Mouse (Mus musculus) limb, embryonic 15.5 days (tissue): ENCODE results near the gene Gm973. TPM values are rescaled to one million over a fixed set of nuclear protein-coding genes. Genes with fewer than 3 reads are reported as not detected.

Experiments used
- ATAC-seq: fragments of 200-750 bp; cut with Nextera tagmentation; 2 replicates; pipeline ENCODE4 v1.8.0; 2017; ENCODE audit warnings: low read depth, moderate TSS enrichment; ENCODE audit not compliant: insufficient number of reproducible peaks, low FRiP score, low TSS enrichment
- H3K27ac ChIP-seq: fragments of 300-500 bp; sonication (generic); 2 replicates; pipeline ENCODE4 v1.5.1; 2015; ENCODE audit warnings: moderate library complexity, mild to moderate bottlenecking, inconsistent platforms
- H3K27me3 ChIP-seq: fragments of 300-500 bp; sonication (generic); 2 replicates; pipeline ENCODE4 v1.6.1; 2015; ENCODE audit warnings: inconsistent platforms
- H3K36me3 ChIP-seq: fragments of 300-500 bp; sonication (generic); 2 replicates; pipeline ENCODE4 v1.6.1; 2015; ENCODE audit warnings: inconsistent platforms
- H3K4me1 ChIP-seq: fragments of 300-500 bp; sonication (generic); 2 replicates; pipeline ENCODE4 v1.6.1; 2015; ENCODE audit warnings: inconsistent platforms
- H3K4me2 ChIP-seq: fragments of 300-500 bp; sonication (generic); 2 replicates; pipeline ENCODE4 v1.6.1; 2015; ENCODE audit warnings: mild to moderate bottlenecking, inconsistent platforms
- H3K4me3 ChIP-seq: fragments of 300-500 bp; sonication (generic); 2 replicates; pipeline ENCODE4 v1.5.1; 2015; ENCODE audit warnings: mild to moderate bottlenecking, inconsistent platforms
- H3K9ac ChIP-seq: fragments of 300-500 bp; sonication (generic); 2 replicates; pipeline ENCODE4 v1.6.1; 2015; ENCODE audit warnings: inconsistent platforms
- H3K9me3 ChIP-seq: fragments of 300-500 bp; sonication (generic); 2 replicates; pipeline ENCODE4 v1.6.1; 2016; ENCODE audit warnings: inconsistent platforms
- WGBS: fragments of 180-500 bp; shearing (Covaris S2); methylation state at CpG from one replicate; pipeline ENCODE4 v1.1.7; 2015; 5-methylcytosine and 5-hydroxymethylcytosine counted together
- polyA plus RNA-seq: library from polyadenylated mRNA; unstranded; fragments of >200 nt; fragmentation: Nextera tagmentation; extraction: Ambion mirVana; gene quantifications from 2 replicates; pipeline ENCODE4 v1.2.1, GENCODE M21; 2015

Gm973 gene
- polyA plus RNA-seq, 1 experiment from 2014 or later = 2.4 TPM

- H3K27ac ChIP-seq = no peak overlapping the region
- H3K36me3 ChIP-seq = no peaks in the 10 kb centered on the region
- no peak for ATAC-seq
- H3K27me3 ChIP-seq = no peaks in the 10 kb centered on the region
- WGBS = 37% methylated on average over 21 of the region's 21 CpGs
- H3K4me2 ChIP-seq = peak overlapping the region; percentile 22; the same call in 1 of the 2 replicates
- H3K4me1 ChIP-seq = no peaks in the 10 kb centered on the region
- no peak overlapping the region for H3K9ac ChIP-seq
- H3K9me3 ChIP-seq = no peaks in the 10 kb centered on the region
- H3K4me3 ChIP-seq = no peak overlapping the region
These were observed 58.5 kb downstream of the Gm973 start for GRCm38 (mm10) chr1:59574262-59575187.

GRCm38 (mm10) chr1:59578770-59579169 lies 62.7 kb downstream of the Gm973 start:
- no peaks in the 10 kb centered on the region for H3K36me3 ChIP-seq
- H3K4me1 ChIP-seq = 0 out of 2 replicates have a peak, but pooled peaks cover 3% of the 10 kb centered on the region
- ATAC-seq = no peak
- H3K27me3 ChIP-seq = no peaks in the 10 kb centered on the region
- H3K9ac ChIP-seq = no peak overlapping the region
- 33% methylated on average over 4 of the region's 4 CpGs for WGBS
- H3K4me3 ChIP-seq = no peak overlapping the region
- H3K27ac ChIP-seq = no peak overlapping the region
- H3K9me3 ChIP-seq = no peaks in the 10 kb centered on the region
- no peak overlapping the region for H3K4me2 ChIP-seq

- Histone ChIP-seq H3K9ac (no peak overlapping the region), H3K4me1 (0 out of 2 replicates have a peak, but pooled peaks cover 5% of the 10 kb centered on the region), H3K27me3 (no peaks in the 10 kb centered on the region), H3K4me2 (no peak overlapping the region), H3K9me3 (no peaks in the 10 kb centered on the region), H3K27ac (no peak overlapping the region), H3K4me3 (no peak overlapping the region), H3K36me3 (no peaks in the 10 kb centered on the region)
- 51% methylated on average over 5 of the region's 5 CpGs for WGBS
- ATAC-seq = no peak
These were observed 63.3 kb downstream of the Gm973 start for GRCm38 (mm10) chr1:59579327-59579726.

DNA sequence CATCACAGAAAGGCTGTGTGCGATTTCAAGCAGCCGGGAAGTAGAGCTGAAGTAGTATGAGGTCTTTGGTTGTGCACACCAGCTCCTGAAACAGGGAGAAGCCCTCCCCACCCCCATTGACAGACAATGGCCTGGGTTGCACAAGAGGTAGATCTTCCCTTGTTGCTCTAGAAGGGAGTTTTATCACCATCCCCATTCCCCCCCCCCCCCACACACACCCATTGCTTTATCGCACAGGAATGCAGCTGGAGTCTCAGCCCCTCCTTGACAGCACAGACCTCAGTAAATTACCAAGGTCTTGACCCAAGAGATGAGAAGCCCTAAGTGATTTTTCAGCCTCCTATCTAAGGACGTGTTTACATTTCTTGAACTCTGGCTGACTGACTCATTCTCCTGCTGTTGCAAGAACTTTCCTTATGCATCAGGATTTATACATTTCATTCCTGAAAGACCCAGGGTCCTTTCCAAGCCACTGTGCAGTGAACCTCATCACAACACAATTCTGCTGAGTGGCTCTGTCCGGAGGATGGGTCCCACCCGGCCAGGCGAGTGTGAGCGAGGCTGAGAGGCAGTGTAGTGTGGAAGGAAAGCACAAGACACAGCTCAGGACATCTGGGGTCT lies 64.2 kb downstream of the Gm973 start:
- ATAC-seq = no peak
- 52% methylated on average over 8 of the region's 8 CpGs for WGBS
- Histone ChIP-seq H3K4me2 (no peak overlapping the region), H3K36me3 (no peaks in the 10 kb centered on the region), H3K9ac (no peak overlapping the region), H3K4me1 (peaks cover 13% of the 10 kb centered on the region; the same call in 1 of the 2 replicates), H3K27me3 (no peaks in the 10 kb centered on the region), H3K9me3 (no peaks in the 10 kb centered on the region), H3K27ac (no peak overlapping the region), H3K4me3 (no peak overlapping the region)

GRCm38 (mm10) chr1:59580880-59581279 lies 64.8 kb downstream of the Gm973 start:
- H3K9ac ChIP-seq = no peak overlapping the region
- H3K27me3 ChIP-seq = no peaks in the 10 kb centered on the region
- H3K9me3 ChIP-seq = no peaks in the 10 kb centered on the region
- ATAC-seq = no peak
- H3K27ac ChIP-seq = no peak overlapping the region
- no peaks in the 10 kb centered on the region for H3K36me3 ChIP-seq
- H3K4me2 ChIP-seq = no peak overlapping the region
- H3K4me3 ChIP-seq = no peak overlapping the region
- H3K4me1 ChIP-seq = peaks cover 14% of the 10 kb centered on the region; the same call in 1 of the 2 replicates
- 81% methylated on average over 3 of the region's 3 CpGs for WGBS

- Histone ChIP-seq H3K4me2 (peak overlapping the region; percentile 44), H3K9me3 (no peaks in the 10 kb centered on the region), H3K27ac (no peak overlapping the region), H3K4me1 (peaks cover 14% of the 10 kb centered on the region; the same call in 1 of the 2 replicates), H3K36me3 (no peaks in the 10 kb centered on the region), H3K9ac (no peak overlapping the region), H3K4me3 (peak overlapping the region; percentile 26), H3K27me3 (no peaks in the 10 kb centered on the region)
- no peak for ATAC-seq
- WGBS = 10% methylated on average over 18 of the region's 18 CpGs
These were observed 68.8 kb downstream of the Gm973 start for GRCm38 (mm10) chr1:59584656-59585410.

GRCm38 (mm10) chr1:59589271-59589670 lies 73.2 kb downstream of the Gm973 start:
- Histone ChIP-seq H3K27ac (no peak overlapping the region), H3K9me3 (no peaks in the 10 kb centered on the region), H3K4me3 (no peak overlapping the region), H3K9ac (no peak overlapping the region), H3K4me2 (no peak overlapping the region), H3K36me3 (no peaks in the 10 kb centered on the region), H3K4me1 (peaks cover 26% of the 10 kb centered on the region), H3K27me3 (peaks cover 20% of the 10 kb centered on the region)
- WGBS = 42% methylated on average over 1 of the region's 1 CpGs
- ATAC-seq = no peak

- Histone ChIP-seq H3K27me3 (peaks cover 20% of the 10 kb centered on the region), H3K9ac (no peak overlapping the region), H3K36me3 (no peaks in the 10 kb centered on the region), H3K4me1 (peaks cover 20% of the 10 kb centered on the region), H3K4me3 (no peak overlapping the region), H3K27ac (no peak overlapping the region), H3K4me2 (peak overlapping the region; percentile 31; the same call in 1 of the 2 replicates), H3K9me3 (no peaks in the 10 kb centered on the region)
- ATAC-seq = no peak
- 11% methylated on average over 10 of the region's 10 CpGs for WGBS
These were observed 76.3 kb downstream of the Gm973 start for GRCm38 (mm10) chr1:59592359-59592758.

- Histone ChIP-seq H3K27me3 (peaks cover 20% of the 10 kb centered on the region), H3K4me2 (peak overlapping the region; percentile 31; the same call in 1 of the 2 replicates), H3K9me3 (no peaks in the 10 kb centered on the region), H3K4me1 (peaks cover 20% of the 10 kb centered on the region), H3K27ac (no peak overlapping the region), H3K9ac (no peak overlapping the region), H3K36me3 (no peaks in the 10 kb centered on the region), H3K4me3 (no peak overlapping the region)
- WGBS = 28% methylated on average over 12 of the region's 12 CpGs
- ATAC-seq = no peak
These were observed 76.8 kb downstream of the Gm973 start for GRCm38 (mm10) chr1:59592876-59593275.

DNA sequence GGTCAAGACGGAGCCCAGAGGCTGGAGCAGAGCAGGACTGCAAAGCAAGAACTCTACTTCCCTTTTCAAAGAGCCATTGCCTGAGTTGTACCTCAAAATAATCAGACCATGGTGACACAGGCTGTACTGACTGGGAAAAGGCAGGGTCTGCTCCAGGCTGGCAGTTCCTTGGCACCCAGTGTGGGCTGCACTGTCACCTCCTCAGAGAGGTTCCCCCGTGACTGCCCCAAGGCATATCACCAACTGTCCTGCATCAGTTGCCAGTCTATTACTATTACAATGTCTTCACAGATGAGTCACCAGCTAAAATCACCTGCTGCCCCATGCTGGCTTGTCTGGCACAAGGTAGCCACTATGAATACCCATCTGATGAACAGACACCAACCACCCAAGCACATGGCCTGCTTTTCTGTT lies 77.6 kb downstream of the Gm973 start:
- WGBS = 64% methylated on average over 2 of the region's 2 CpGs
- no peak for ATAC-seq
- Histone ChIP-seq H3K27me3 (peaks cover 20% of the 10 kb centered on the region), H3K4me2 (no peak overlapping the region), H3K27ac (no peak overlapping the region), H3K9me3 (no peaks in the 10 kb centered on the region), H3K36me3 (no peaks in the 10 kb centered on the region), H3K4me3 (no peak overlapping the region), H3K9ac (no peak overlapping the region), H3K4me1 (peaks cover 20% of the 10 kb centered on the region)

DNA sequence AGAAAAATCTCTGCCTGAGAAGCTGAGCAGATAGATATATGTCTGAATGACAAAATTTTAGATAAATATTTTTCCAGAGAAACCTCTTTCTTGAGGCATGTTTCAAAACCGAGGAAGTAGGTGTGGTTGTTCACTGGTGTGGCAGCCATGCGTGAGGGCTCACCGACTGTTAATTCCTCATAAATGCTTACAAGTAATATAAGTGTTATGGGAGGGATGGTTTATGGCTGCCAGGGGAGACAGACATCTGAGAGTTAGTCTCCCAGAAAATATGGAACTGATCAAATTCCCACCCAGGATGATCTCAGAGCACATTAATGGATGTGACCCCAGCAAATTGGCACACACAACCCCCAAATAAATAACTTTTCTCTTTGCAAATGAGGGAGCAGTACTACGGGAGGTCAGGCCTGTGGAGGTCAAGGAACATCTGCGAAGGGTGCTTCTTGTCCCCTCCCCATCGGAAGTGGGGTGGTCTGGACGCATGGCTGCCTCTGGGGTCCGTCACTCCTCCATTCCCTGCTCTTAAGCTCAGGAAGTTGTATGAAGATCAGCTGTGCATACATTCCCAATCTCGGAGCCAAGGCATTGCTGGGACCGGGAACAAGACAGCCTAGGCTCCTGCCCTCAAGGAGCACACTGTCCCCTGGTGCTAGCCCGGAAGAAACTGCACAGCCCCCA lies 78.7 kb downstream of the Gm973 start:
- peaks cover 20% of the 10 kb centered on the region for H3K27me3 ChIP-seq
- no peak for ATAC-seq
- 43% methylated on average over 11 of the region's 11 CpGs for WGBS

More for the DNA sequence above, 78.7 kb downstream of the Gm973 start:
- Histone ChIP-seq H3K4me2 (no peak overlapping the region), H3K36me3 (no peaks in the 10 kb centered on the region), H3K9me3 (no peaks in the 10 kb centered on the region), H3K4me1 (peaks cover 20% of the 10 kb centered on the region), H3K27ac (no peak overlapping the region), H3K4me3 (no peak overlapping the region), H3K9ac (no peak overlapping the region)
